Mouse (Mus musculus): ENCODE results near the gene Clspn.

GRCm38 (mm10) chr4:126545016-126545415 is 11.7 kb upstream of the Clspn start:
- TF ChIP-seq CTCF (IDR thresholded peaks at IDR 0.05; ENCODE audit: low read depth): no peak
- TF ChIP-seq EP300 (IDR thresholded peaks at IDR 0.05; ENCODE audit: low read depth): no peak
